Mouse (Mus musculus) bone marrow, adult 2 months (tissue): ENCODE data around the gene Per1.

Experiments
- CTCF ChIP-seq: fragments of 200-500 bp; IDR thresholded peaks from 2 replicates; pipeline ENCODE4 v1.5.1; 2011; ENCODE audit warnings: low read length, control low read depth; ENCODE audit not compliant: control insufficient read depth, insufficient read depth
- POLR2A ChIP-seq: fragments of 200-500 bp; IDR thresholded peaks from 2 replicates; pipeline ENCODE4 v1.6.1; 2011; ENCODE audit warnings: low read depth, mild to moderate bottlenecking, control low read depth, low read length, borderline replicate concordance; ENCODE audit not compliant: control insufficient read depth

DNA sequence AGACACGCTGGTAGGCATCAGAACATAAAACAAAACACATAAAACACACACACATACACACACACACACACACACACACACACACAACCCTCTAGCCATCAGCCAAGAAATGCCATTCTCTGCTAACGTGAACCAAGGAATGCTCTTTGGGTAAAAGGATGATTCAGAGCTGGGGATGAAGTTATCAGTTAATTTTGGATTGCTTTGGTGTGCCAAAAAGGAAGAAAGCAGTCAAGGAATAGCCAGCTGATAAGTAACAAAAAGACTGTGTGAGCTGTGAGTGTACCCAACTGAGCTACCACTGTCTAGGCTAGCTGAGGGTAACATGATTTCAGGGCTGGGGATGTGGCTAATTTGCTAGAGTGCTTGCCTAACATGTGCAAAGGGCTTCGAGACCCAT is 19.0 kb downstream of the Per1 start:
- TF ChIP-seq CTCF: no peak
- no peak for TF ChIP-seq POLR2A
